Mouse (Mus musculus) mouse embryonic stem cell (cell line): Measurements from ENCODE around the gene Zcchc7.

Source experiments
- in situ Hi-C, 2 experiments: fragments of 300-500 bp; cut with MboI; formaldehyde crosslinking; loops; 1 replicate in 1 of 2; 3 replicates in 1 of 2; pipeline ENCODE4 v1.14.3; 2019 to 2020; ENCODE audit warnings: low sequenced_read_pairs in 2 of 2, low pct_unique_long_range_greater_than_20kb in 1 of 2, mixed read lengths in 1 of 2; ENCODE audit not compliant: unreplicated experiment in 1 of 2

Zcchc7 gene

DNA sequence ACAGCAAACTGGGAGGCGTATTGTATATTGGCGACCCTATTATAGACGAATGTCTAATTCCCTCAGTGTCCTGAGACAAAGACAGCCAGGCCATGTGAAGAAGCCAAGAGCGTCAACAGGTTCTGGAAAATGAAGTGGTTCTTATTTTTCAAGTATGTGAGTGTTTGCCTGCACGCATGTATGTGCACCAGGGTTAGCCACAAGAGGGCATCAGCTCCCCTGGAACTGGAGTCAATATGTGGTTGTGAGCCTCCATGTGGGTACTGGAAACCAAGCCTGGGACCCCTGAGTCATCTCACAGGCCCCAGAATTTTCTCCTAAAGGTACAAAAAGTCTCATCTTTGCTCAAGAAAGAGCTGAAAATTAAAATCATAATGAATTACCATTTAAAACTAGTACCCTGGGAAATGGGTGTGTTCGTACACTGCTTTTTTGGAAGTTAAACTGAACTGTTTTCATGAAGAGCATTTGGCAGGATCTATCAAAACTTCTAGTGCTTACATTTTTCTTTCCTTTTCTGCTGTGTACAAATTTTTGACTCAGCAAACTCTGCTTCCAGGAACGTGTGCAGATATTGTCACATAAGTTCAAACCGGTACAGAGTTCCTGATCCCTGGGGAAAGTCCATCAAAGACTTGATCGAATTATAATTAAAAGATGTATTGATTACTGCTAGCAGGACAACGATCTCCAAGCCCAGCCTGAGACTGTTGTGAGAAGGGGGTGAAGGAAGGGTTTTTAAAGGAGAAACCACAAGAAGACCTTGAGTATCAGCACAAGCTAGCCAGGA lies 221.4 kb downstream of the Zcchc7 start:
- in situ Hi-C loops = no loop called here

DNA sequence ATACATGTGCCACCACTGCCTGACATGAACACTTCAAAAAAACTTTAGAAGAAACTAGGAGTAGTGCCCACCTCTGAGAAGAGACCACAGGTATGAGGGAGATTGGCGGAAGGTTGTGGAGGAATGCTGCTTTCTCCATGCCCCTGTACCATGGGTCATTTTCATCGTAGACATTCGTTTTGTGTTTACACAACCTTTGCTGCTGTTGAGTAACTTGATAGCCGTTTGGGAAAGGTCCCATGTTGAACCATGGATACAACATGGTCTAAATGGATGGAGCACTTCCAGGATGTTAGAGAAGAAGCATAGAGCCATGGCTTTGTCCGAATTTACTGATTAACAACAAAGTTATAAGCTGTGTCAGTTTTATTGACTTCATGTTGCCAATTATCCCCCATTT lies 222.5 kb downstream of the Zcchc7 start:
- in situ Hi-C loops = no loop called here

DNA sequence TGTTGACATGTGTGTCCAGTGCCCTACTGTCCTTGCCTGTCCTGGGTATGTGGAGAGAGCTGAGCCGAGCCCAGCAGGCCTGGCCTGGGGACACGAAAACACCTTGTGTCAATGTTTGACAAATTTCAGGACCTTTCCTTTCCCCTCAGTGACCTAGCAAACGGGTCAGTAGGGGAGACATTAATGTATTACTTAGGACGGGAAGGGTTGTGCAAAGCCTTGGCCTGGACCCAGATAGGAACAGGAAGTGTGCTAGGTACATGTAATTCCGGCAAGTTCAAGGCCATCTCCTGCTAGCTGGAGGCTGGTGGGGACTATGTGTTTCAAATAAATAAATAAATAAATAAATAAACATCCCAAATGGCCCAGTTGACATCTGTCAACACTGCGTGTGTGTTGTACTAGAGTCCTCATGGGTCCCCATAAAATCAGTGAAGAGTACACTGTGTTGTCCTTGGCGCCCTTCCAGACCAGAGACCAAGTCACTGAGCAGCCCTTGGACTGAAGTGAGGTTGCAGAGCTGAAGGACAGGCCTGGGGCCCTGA lies 224.2 kb downstream of the Zcchc7 start:
- in situ Hi-C loops = no loop called here

DNA sequence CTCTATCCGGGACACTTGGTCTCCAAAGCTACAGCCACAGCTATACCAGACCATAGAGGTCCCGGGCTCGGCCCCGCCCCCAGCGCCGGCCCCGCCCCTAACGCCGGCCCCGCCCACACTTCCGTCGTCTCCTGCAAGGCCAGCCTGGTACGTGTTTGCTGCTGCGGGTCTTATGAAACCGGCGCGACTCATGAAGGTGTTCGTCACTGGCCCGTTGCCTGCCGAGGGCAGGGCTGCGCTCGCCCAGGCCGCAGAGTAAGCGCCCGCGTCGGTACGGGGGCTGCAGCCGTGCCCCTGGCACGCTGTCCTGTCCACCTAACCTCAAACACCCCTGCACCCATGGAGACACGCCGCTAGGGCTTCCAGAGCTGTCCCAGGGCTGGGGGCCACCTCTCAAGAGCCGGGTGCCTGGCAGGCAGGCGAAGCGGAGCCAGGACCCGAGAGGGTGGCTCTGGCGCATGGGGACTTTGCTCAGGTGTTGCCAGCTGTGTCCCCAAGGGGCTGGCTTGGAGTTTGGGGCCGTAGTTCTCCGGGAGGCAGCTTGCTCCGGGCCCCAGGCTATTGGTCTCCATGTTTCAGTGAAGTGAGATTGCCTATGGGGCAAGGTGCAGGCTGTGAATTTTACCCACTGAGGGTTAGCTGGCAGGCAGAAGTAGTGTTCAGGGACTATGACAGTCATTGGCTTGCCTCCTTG lies 225.8 kb downstream of the Zcchc7 start, which contains the start of gene Grhpr:
Grhpr (plus strand) TSS at position 116 of the 694 bp plus-strand sequence.
- in situ Hi-C loops = no loop called here
